Mouse (Mus musculus): ENCODE data around the gene Cebpb.

Cebpb gene

GRCm38 (mm10) chr2:167665972-167666713 is 22.6 kb upstream of the Cebpb start:
- no peak for DNase-seq

GRCm38 (mm10) chr2:167668426-167668825 is 20.3 kb upstream of the Cebpb start:
- no peak for DNase-seq

GRCm38 (mm10) chr2:167669398-167669797 is 19.3 kb upstream of the Cebpb start:
- no peak for DNase-seq

- DNase-seq: no peak
Measured at GRCm38 (mm10) chr2:167671101-167671633, 17.5 kb upstream of the Cebpb start.

GRCm38 (mm10) chr2:167672212-167672685 is 16.5 kb upstream of the Cebpb start:
- no peak for DNase-seq

- DNase-seq: no peak
Measured at GRCm38 (mm10) chr2:167675120-167675909, 13.4 kb upstream of the Cebpb start.

- DNase-seq: no peak
Measured at GRCm38 (mm10) chr2:167678600-167678999, 10.1 kb upstream of the Cebpb start.

GRCm38 (mm10) chr2:167679902-167680430 is 8.7 kb upstream of the Cebpb start:
- peak; percentile 78 to 80 for DNase-seq

- peak; percentile 34 to 43 for DNase-seq
Measured at GRCm38 (mm10) chr2:167680657-167681056, 8.1 kb upstream of the Cebpb start.

- no peak for DNase-seq
Measured at GRCm38 (mm10) chr2:167683721-167684120, 5.0 kb upstream of the Cebpb start.

- peak; percentile 92 to 99 for DNase-seq
Measured at GRCm38 (mm10) chr2:167685137-167685536, 3.6 kb upstream of the Cebpb start.

GRCm38 (mm10) chr2:167685865-167686264 is 2.9 kb upstream of the Cebpb start:
- DNase-seq: no peak

GRCm38 (mm10) chr2:167686382-167687249 is 2.1 kb upstream of the Cebpb start:
- DNase-seq: no peak

- no peak for DNase-seq
Measured at GRCm38 (mm10) chr2:167687250-167687586, 1.5 kb upstream of the Cebpb start.

GRCm38 (mm10) chr2:167687651-167688101 is 1.0 kb upstream of the Cebpb start:
- no peak for DNase-seq

GRCm38 (mm10) chr2:167688126-167688497 is 603 bp upstream of the Cebpb start:
- DNase-seq: no peak

GRCm38 (mm10) chr2:167689501-167690218 is 945 bp downstream of the Cebpb start, which contains the start of gene Tmem189:
Tmem189 (minus strand) TSS chr2:167689822.
- peak; percentile 33 to 49 for DNase-seq

- DNase-seq: no peak
Measured at GRCm38 (mm10) chr2:167690219-167690961, 1.7 kb downstream of the Cebpb start.

- DNase-seq: no peak
Measured at GRCm38 (mm10) chr2:167690962-167691311, 2.2 kb downstream of the Cebpb start.

- DNase-seq: no peak
Measured at GRCm38 (mm10) chr2:167691410-167691809, 2.7 kb downstream of the Cebpb start.

All from cerebellum, postnatal 36 days (tissue).